Mouse (Mus musculus) forebrain, embryonic 15.5 days (tissue): ENCODE data around the gene Vps4a. TPM values are rescaled to one million over a fixed set of nuclear protein-coding genes. Genes with fewer than 3 reads are reported as not detected.

ENCODE experiments used
- ATAC-seq: fragments of 200-750 bp; cut with Nextera tagmentation; replicated peaks from 2 replicates; pipeline ENCODE4 v1.8.0; 2017; ENCODE audit warnings: mild to moderate bottlenecking, moderate TSS enrichment, moderate library complexity
- H3K27ac ChIP-seq: fragments of 300-500 bp; sonication (generic); replicated peaks from 2 replicates; pipeline ENCODE4 v1.5.1; 2015; ENCODE audit warnings: mild to moderate bottlenecking, inconsistent platforms
- H3K27me3 ChIP-seq: fragments of 300-500 bp; sonication (generic); 2 replicates; pipeline ENCODE4 v1.6.1; 2015; ENCODE audit warnings: inconsistent platforms
- H3K36me3 ChIP-seq: fragments of 300-500 bp; sonication (generic); 2 replicates; pipeline ENCODE4 v1.6.1; 2015; ENCODE audit warnings: mild to moderate bottlenecking, inconsistent platforms
- H3K4me1 ChIP-seq: fragments of 300-500 bp; sonication (generic); 2 replicates; pipeline ENCODE4 v1.6.1; 2015; ENCODE audit warnings: inconsistent platforms
- H3K4me2 ChIP-seq: fragments of 300-500 bp; sonication (generic); replicated peaks from 2 replicates; pipeline ENCODE4 v1.6.1; 2015; ENCODE audit warnings: mild to moderate bottlenecking, inconsistent platforms
- H3K4me3 ChIP-seq: fragments of 300-500 bp; sonication (generic); 2 replicates; pipeline ENCODE4 v1.5.1; 2015; ENCODE audit warnings: mild to moderate bottlenecking, inconsistent platforms
- H3K9ac ChIP-seq: fragments of 300-500 bp; sonication (generic); replicated peaks from 2 replicates; pipeline ENCODE4 v1.6.1; 2015; ENCODE audit warnings: mild to moderate bottlenecking, inconsistent platforms
- H3K9me3 ChIP-seq: fragments of 300-500 bp; sonication (generic); 2 replicates; pipeline ENCODE4 v1.6.1; 2016; ENCODE audit warnings: inconsistent platforms
- WGBS: fragments of 180-500 bp; shearing (Covaris S2); methylation state at CpG from one replicate; pipeline ENCODE4 v1.1.7; 2015; ENCODE audit warnings: mixed read lengths; 5-methylcytosine and 5-hydroxymethylcytosine counted together
- polyA plus RNA-seq: library from polyadenylated mRNA; unstranded; fragments of >200 nt; fragmentation: Nextera tagmentation; extraction: Ambion mirVana; gene quantifications from 2 replicates; pipeline ENCODE4 v1.2.1, GENCODE M21; 2015

Gene Vps4a
- polyA plus RNA-seq, 1 experiment from 2014 or later = 148 TPM

DNA sequence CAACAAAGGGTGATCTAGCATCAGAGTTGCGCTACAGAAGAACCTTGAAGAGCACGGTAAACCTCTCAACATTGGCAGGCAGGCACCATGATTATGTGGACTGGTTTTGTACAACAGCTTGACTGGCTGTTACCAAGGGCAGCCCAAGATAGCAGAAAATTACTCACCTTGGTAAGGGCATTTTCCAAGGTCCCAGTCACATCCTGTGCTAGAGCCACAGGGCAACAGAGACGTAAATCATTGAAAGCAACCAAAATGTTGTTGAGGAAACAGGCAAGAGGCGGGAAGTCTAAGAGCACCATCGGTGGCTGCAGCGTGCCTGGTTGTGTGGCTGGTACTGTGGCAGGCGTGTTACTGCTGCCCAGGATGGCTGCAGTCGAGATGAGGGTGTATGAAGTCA lies 21.0 kb downstream of the Vps4a start:
- peaks cover 36% of the 10 kb centered on the region for H3K4me1 ChIP-seq
- H3K4me3 ChIP-seq = no peak overlapping the region
- ATAC-seq = no peak

DNA sequence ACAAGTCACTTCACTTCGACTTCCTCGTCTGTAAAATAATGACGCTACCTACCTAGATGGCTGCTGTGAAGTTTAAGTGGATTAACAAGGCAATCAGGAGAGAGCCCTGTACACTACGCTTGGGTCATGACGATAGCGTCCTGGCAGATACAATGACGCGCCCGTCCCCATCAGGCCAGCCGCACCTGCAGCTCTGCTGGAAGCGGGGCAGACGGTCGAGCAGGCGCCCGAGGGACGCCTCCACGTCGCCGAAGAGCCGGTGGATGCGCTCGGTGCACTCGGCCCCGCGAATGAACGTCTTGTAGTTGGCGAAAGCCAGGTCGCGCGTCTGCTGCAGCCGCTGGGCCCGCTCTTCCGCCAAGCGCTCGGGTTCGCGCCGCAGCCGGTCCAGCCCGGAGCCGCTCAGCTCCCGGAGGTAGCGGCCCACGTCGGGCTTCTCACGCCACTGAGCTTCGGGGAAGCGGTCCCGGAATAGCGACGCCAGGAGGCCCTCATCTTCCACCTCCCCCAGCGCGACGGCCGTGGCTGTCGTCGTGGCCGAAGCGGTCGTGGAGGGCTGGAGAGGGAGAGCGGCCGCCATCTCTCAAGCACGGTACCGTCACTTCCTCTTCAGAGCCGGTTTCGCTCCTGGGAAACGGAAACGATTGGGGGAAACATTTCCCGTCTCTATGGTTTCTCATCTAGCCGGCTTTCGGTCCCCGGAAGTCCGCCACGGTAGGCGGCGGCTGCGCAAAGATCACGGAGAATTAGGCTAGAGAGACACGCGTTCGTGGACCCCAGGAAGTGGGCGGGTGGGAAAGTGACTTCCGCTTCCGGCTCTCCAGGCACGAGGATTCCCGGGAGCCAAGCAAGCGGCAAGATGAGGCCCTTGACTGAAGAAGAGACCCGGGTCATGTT lies 25.3 kb downstream of the Vps4a start, which contains the start of the genes Cog8 and Nip7:
Gene Cog8 (minus strand): TSS at position 614 of the 897 bp plus-strand sequence.
Gene Nip7 (plus strand): TSS at position 802 of the 897 bp plus-strand sequence.
- Histone ChIP-seq H3K9ac (peak within 1 kb of the TSS; percentile 77), H3K36me3 (peaks cover 50% of the 10 kb centered on the region), H3K27ac (peak within 1 kb of the TSS; percentile 66), H3K4me2 (peak within 1 kb of the TSS; percentile 84), H3K4me1 (peaks cover 30% of the 10 kb centered on the region), H3K9me3 (no peaks in the 10 kb centered on the region), H3K4me3 (peak within 1 kb of the TSS; percentile 91), H3K27me3 (no peaks in the 10 kb centered on the region)
- WGBS = under 1% methylated on average over 88 of the region's 88 CpGs
- ATAC-seq = peak; percentile 96

More for the DNA sequence above, 21.0 kb downstream of the Vps4a start:
- Histone ChIP-seq H3K4me2 (no peak overlapping the region), H3K9ac (no peak overlapping the region), H3K9me3 (no peaks in the 10 kb centered on the region), H3K27me3 (no peaks in the 10 kb centered on the region), H3K36me3 (peaks cover 51% of the 10 kb centered on the region), H3K27ac (no peak overlapping the region)
- 97% methylated on average over 8 of the region's 8 CpGs for WGBS

DNA sequence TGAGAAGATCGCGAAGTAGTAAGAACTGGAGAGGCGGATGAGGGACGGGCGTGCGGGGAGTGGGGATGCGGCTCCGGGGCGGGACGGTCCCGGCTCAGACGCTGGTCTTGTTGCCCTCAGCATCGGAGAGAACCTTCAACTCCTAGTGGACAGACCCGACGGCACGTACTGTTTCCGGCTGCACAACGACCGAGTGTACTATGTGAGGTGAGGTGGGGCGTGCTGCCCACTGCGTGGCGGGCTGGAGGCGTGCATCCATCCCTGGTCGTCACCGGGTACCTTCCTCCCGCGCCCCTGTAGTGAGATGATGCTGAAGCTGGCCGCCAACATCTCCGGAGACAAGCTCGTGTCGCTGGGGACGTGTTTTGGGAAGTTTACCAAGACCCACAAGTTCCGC lies 25.9 kb downstream of the Vps4a start:
- peak; percentile 76; the same call in 1 of the 2 replicates for ATAC-seq
- no peaks in the 10 kb centered on the region for H3K27me3 ChIP-seq
- WGBS = under 1% methylated on average over 33 of the region's 33 CpGs
- H3K9ac ChIP-seq = peak overlapping the region; percentile 77
- H3K9me3 ChIP-seq = no peaks in the 10 kb centered on the region
- peak overlapping the region; percentile 32; the same call in 1 of the 2 replicates for H3K27ac ChIP-seq
- H3K4me3 ChIP-seq = peak overlapping the region; percentile 91
- peaks cover 43% of the 10 kb centered on the region for H3K36me3 ChIP-seq
- H3K4me1 ChIP-seq = peaks cover 30% of the 10 kb centered on the region
- H3K4me2 ChIP-seq = peak overlapping the region; percentile 84

DNA sequence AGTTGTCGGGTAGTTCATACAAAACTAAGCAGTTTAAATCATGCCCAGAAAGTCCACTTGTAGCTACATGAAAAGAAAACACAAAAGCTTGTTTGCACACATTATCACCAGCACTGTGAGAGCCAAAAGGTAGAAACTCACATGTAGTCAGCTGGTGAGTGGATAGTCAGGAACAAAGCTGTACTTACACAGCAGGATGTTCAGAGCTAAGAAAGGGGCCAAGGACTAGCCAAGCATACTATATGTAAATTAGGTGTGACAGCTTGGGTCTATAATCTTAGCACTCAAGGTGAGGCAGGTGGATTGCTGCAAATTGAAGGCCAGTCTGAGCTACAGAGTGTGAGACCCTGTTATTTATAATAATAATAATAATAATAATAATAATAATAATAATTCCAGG lies 31.6 kb downstream of the Vps4a start:
- Histone ChIP-seq H3K9me3 (no peaks in the 10 kb centered on the region), H3K4me1 (peaks cover 10% of the 10 kb centered on the region), H3K4me2 (no peak overlapping the region), H3K27ac (no peak overlapping the region), H3K27me3 (no peaks in the 10 kb centered on the region), H3K9ac (no peak overlapping the region), H3K36me3 (peaks cover 20% of the 10 kb centered on the region), H3K4me3 (no peak overlapping the region)
- WGBS = 93% methylated on average over 1 of the region's 1 CpGs
- ATAC-seq = no peak

DNA sequence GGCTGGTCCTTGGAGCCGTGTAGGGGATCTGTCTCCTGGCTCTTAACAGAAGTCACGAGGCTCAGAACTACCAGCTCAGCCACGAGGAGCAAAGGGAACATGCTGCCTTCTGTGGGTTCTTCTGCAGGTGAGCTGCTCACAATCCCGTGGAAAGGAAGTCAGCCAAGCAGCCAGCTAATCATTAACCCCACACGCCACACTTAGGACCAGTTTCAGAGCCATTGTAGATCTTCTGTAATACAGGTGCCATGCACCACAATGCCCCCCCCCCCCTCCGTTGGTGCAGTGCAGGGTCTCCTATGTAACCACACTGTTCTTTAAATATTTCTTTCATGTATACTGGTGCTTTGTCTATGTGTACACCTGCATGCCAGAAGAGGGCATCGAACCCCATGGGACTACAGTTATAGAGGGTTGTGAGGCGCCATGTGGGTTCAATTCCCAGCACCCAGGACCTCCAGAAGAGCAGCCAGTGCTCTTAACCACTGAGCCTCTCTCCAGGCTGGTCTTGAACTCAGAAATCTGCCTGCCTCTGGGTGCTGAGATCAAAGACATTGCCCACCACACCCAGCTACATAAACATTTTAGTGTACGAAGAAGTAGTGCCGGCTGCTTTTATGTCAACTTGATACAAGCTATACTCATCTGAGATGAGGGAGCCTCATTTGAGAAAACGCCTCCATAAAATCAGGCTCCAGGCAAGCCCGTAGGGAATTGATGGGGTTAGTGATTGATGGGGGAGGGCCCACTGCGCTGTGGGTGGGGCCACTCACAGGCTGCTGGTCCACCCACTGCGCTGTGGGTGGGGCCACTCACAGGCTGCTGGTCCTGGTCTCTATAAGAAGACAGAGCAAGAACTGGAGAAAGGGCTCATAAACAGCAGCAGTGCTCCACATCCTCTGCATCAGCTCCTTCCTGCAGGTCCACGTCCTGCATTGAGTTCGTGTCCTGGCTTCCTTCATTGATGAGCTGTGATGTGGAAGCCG lies 34.8 kb downstream of the Vps4a start, which contains the start of gene Tmed6:
Gene Tmed6 (minus strand): TSS at position 134 of the 986 bp plus-strand sequence.
- no peak for ATAC-seq
- Histone ChIP-seq H3K36me3 (peaks cover 18% of the 10 kb centered on the region), H3K4me2 (no peak within 1 kb of the TSS), H3K9me3 (no peaks in the 10 kb centered on the region), H3K27ac (no peak within 1 kb of the TSS), H3K4me1 (no peaks in the 10 kb centered on the region), H3K4me3 (no peak within 1 kb of the TSS), H3K27me3 (no peaks in the 10 kb centered on the region), H3K9ac (no peak within 1 kb of the TSS)
- 68% methylated on average over 17 of the region's 17 CpGs for WGBS

DNA sequence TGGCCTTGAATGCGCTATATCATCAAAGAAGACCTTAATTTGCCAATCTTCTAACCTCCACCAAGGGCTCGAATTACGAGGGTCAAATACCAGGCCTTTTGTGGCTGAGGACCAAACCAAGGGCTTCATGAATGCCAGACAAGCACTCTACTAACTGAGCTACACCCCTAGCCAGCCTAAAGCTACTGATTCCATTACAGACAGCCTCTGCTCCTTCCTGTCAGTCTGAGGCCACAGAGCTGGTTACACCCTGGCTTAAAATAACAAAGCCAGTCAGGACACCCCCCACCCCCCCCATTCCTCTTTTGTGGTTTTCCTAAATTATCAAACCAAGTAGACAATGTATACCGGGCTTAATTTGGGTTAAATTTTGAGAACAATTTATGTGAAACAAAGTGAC lies 42.7 kb downstream of the Vps4a start:
- WGBS = 83% methylated on average over 4 of the region's 4 CpGs
- H3K36me3 ChIP-seq = peaks cover 75% of the 10 kb centered on the region

DNA sequence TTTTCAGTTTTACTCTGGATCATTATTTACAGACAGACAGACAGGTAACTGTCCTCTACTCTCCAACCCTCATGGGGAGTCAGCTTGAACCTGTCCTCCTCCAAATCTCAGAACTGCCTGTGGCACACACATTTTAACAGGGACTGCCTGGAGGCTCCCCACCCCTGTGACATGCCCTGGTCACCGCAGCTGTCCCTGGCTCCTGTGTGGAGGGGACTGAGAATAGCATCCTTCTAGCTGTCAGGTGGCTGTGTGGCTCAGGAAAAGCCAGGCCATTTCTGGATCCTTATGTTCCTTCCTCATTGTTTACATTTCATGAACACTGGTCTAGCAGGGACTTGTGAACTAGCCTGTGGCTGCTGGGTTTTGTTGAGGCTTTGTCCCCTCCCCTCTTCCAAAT lies 43.1 kb downstream of the Vps4a start:
- ATAC-seq = no peak
- Histone ChIP-seq H3K4me2 (no peak overlapping the region), H3K9me3 (no peaks in the 10 kb centered on the region), H3K4me3 (no peak overlapping the region), H3K9ac (no peak overlapping the region), H3K27me3 (no peaks in the 10 kb centered on the region), H3K36me3 (peaks cover 78% of the 10 kb centered on the region), H3K4me1 (no peaks in the 10 kb centered on the region), H3K27ac (no peak overlapping the region)
- 83% methylated on average over 1 of the region's 1 CpGs for WGBS

More for the DNA sequence above, 42.7 kb downstream of the Vps4a start:
- no peak overlapping the region for H3K27ac ChIP-seq
- no peak overlapping the region for H3K4me3 ChIP-seq
- H3K9ac ChIP-seq = no peak overlapping the region
- no peaks in the 10 kb centered on the region for H3K9me3 ChIP-seq
- H3K4me2 ChIP-seq = no peak overlapping the region
- no peaks in the 10 kb centered on the region for H3K4me1 ChIP-seq
- no peak for ATAC-seq
- H3K27me3 ChIP-seq = no peaks in the 10 kb centered on the region

DNA sequence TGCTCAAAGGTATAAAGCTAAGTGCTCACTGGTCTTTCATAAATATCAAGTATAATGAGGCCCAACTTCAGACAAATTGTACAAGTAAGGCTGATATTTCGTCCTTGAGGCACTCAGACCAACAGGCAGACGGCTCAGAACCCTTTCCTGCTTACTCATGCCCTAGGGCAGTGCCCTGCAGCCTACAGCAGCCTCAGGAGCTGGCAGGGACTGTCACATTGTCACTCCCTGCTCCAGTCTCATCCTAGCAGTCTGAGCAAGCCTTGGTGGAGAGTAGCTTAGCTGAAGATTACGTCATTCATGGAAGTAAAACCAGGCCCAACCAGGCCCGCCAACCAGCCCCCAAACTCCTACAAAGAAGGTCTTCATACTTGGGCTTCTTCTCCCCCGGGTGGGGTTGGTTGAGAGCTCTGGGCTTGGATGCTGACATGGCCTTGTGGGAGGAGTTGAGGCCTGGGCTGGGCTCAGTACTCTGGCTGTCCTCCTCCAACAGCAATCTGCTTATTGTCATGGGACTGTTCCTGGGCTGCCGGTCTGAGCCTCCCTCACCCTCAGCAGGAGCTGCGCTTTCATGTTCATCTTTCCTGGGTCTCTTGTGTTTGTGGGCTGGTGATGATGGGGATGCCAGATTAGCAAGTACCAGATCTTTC lies 45.3 kb downstream of the Vps4a start:
- H3K9me3 ChIP-seq = no peaks in the 10 kb centered on the region
- no peaks in the 10 kb centered on the region for H3K4me1 ChIP-seq
- no peak overlapping the region for H3K4me3 ChIP-seq
- WGBS = 95% methylated on average over 7 of the region's 7 CpGs
- H3K4me2 ChIP-seq = no peak overlapping the region
- H3K9ac ChIP-seq = no peak overlapping the region
- ATAC-seq = no peak
- H3K27me3 ChIP-seq = no peaks in the 10 kb centered on the region
- H3K36me3 ChIP-seq = peaks cover 81% of the 10 kb centered on the region
- no peak overlapping the region for H3K27ac ChIP-seq

DNA sequence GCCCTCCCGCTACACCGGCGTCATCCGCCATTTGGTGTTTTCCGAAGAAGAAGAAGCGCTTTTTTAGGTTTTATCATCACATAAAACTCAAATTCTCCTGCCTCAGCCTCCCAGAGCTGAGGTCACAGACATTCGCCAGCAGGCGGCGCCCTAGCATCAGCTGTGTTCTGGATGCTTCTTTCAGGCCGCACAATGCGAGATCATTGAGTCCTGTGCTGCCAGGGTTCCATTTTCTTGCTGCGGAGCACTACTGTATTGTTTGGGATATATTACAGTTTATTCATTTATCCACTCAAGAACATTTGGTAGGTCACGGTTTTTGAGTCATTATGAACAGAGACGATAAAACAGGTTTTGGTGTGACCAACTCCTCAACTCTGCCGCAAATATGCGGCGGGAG lies 54.3 kb downstream of the Vps4a start:
- no peak overlapping the region for H3K27ac ChIP-seq
- peaks cover 53% of the 10 kb centered on the region for H3K36me3 ChIP-seq
- 95% methylated on average over 17 of the region's 17 CpGs for WGBS

DNA sequence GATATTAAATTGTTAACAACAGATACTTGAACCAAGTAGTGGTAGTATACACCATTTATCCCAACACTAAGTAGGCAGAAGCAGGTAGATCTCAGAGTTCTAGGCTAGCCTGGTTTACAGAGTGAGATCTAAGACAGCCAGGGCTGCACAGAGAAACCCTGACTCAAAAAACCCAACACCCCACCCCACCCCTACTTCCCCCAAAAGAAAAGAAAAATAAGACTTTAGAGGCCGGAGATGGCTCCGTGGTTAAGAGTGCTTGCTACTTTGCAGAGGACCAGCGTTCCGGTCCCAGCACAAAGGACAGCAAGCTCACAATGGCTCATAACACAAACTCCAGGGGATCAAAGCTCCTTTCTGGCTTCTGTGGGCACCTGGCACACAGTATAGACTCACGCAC lies 55.0 kb downstream of the Vps4a start:
- Histone ChIP-seq H3K36me3 (peaks cover 52% of the 10 kb centered on the region), H3K4me1 (no peaks in the 10 kb centered on the region), H3K4me2 (no peak overlapping the region), H3K27me3 (no peaks in the 10 kb centered on the region), H3K9ac (no peak overlapping the region), H3K4me3 (no peak overlapping the region), H3K9me3 (no peaks in the 10 kb centered on the region), H3K27ac (no peak overlapping the region)
- no peak for ATAC-seq
- WGBS = 97% methylated on average over 5 of the region's 5 CpGs

More for the DNA sequence above, 54.3 kb downstream of the Vps4a start:
- no peak overlapping the region for H3K4me3 ChIP-seq
- no peak for ATAC-seq
- H3K4me1 ChIP-seq = no peaks in the 10 kb centered on the region
- H3K4me2 ChIP-seq = no peak overlapping the region
- no peaks in the 10 kb centered on the region for H3K27me3 ChIP-seq
- no peak overlapping the region for H3K9ac ChIP-seq
- H3K9me3 ChIP-seq = no peaks in the 10 kb centered on the region

- 93% methylated on average over 5 of the region's 5 CpGs for WGBS
Observed at GRCm38 (mm10) chr8:107088526-107089063, 57.6 kb downstream of the Vps4a start.

More at GRCm38 (mm10) chr8:107088526-107089063, 57.6 kb downstream of the Vps4a start:
- H3K9me3 ChIP-seq = no peaks in the 10 kb centered on the region
- ATAC-seq = no peak
- peaks cover 37% of the 10 kb centered on the region for H3K36me3 ChIP-seq
- H3K9ac ChIP-seq = no peak overlapping the region
- H3K27ac ChIP-seq = no peak overlapping the region
- H3K27me3 ChIP-seq = no peaks in the 10 kb centered on the region
- peaks cover 4% of the 10 kb centered on the region; the same call in 1 of the 2 replicates for H3K4me1 ChIP-seq
- H3K4me2 ChIP-seq = no peak overlapping the region
- no peak overlapping the region for H3K4me3 ChIP-seq
